ENCODE assay signal across 14 mouse cellular contexts in genomic region chr13:45924555-45924954, GRCm38 (mm10). TPM values are rescaled to one million over a fixed set of nuclear protein-coding genes. Genes with fewer than 3 reads are reported as not detected.
DNase-seq lines count a peak whose midpoint lies in the region; ATAC-seq and TF ChIP-seq lines count a peak whose summit lies in the region.
"Had no signal": no experiment of that assay in that cellular context is flagged by ENCODE, and none has a peak within 500 bp of the region (broad histone marks: within the 10 kb centered on the region; RNA-seq: fewer than 3 reads in every experiment).

No protein-coding gene starts in this region.

- H3K27me3 ChIP-seq in embryonic facial prominence, embryonic 13.5 days, result no peaks in the 10 kb centered on the region
- H3K27me3 ChIP-seq in embryonic facial prominence, embryonic 10.5 days (replicated peaks; ENCODE audit: low read depth, poor library complexity, severe bottlenecking), result no peaks in the 10 kb centered on the region
- no peaks in the 10 kb centered on the region for H3K27me3 ChIP-seq in thymus, adult 2 months (ENCODE audit: control insufficient read depth, insufficient read depth, low read length)
- H3K27me3 ChIP-seq in liver, embryonic 16.5 days (ENCODE audit: control insufficient read depth, insufficient read depth, low read depth, low read length), result no peaks in the 10 kb centered on the region
- no peaks in the 10 kb centered on the region for H3K27me3 ChIP-seq in midbrain, embryonic 15.5 days (replicated peaks)
- H3K27me3 ChIP-seq: limb, embryonic 12.5 days had no signal

- no peaks in the 10 kb centered on the region for H3K9me3 ChIP-seq in embryonic facial prominence, embryonic 13.5 days
- no peaks in the 10 kb centered on the region for H3K9me3 ChIP-seq in embryonic facial prominence, embryonic 10.5 days
- H3K9me3 ChIP-seq in liver, embryonic 16.5 days (replicated peaks; ENCODE audit: control insufficient read depth, low read length), result no peaks in the 10 kb centered on the region
- H3K9me3 ChIP-seq in midbrain, embryonic 15.5 days, result no peaks in the 10 kb centered on the region
- H3K9me3 ChIP-seq: forebrain, embryonic 10.5 days; limb, embryonic 12.5 days; midbrain, embryonic 12.5 days had no signal

- no peak overlapping the region for H3K4me2 ChIP-seq in embryonic facial prominence, embryonic 13.5 days
- H3K4me2 ChIP-seq in liver, embryonic 16.5 days (ENCODE audit: low read depth, low read length), result peak overlapping the region; percentile 30
- H3K4me2 ChIP-seq in midbrain, embryonic 15.5 days, result no peak overlapping the region
- H3K4me2 ChIP-seq: limb, embryonic 12.5 days; midbrain, embryonic 12.5 days had no signal

- no peak overlapping the region for H3K4me3 ChIP-seq in embryonic facial prominence, embryonic 13.5 days
- no peak overlapping the region for H3K4me3 ChIP-seq in embryonic facial prominence, embryonic 10.5 days
- no peak overlapping the region for H3K4me3 ChIP-seq in thymus, adult 2 months (ENCODE audit: control insufficient read depth, insufficient read depth, low read length)
- H3K4me3 ChIP-seq in liver, embryonic 16.5 days (ENCODE audit: low read depth, low read length), result no peak overlapping the region
- H3K4me3 ChIP-seq in midbrain, embryonic 15.5 days, result no peak overlapping the region
- H3K4me3 ChIP-seq: forebrain, embryonic 10.5 days; limb, embryonic 12.5 days; midbrain, embryonic 12.5 days had no signal

- H3K4me1 ChIP-seq in embryonic facial prominence, embryonic 13.5 days, result peaks cover 21% of the 10 kb centered on the region
- peaks cover 4% of the 10 kb centered on the region; the same call in 1 of the 2 replicates for H3K4me1 ChIP-seq in embryonic facial prominence, embryonic 10.5 days
- H3K4me1 ChIP-seq in thymus, adult 2 months (replicated peaks; ENCODE audit: control insufficient read depth, insufficient read depth, low read length), result peaks cover 16% of the 10 kb centered on the region
- peaks cover 5% of the 10 kb centered on the region for H3K4me1 ChIP-seq in liver, embryonic 16.5 days (ENCODE audit: control insufficient read depth, low read depth, low read length)
- 0 out of 2 replicates have a peak, but pooled peaks cover 3% of the 10 kb centered on the region for H3K4me1 ChIP-seq in midbrain, embryonic 15.5 days
- H3K4me1 ChIP-seq: limb, embryonic 12.5 days had no signal

- H3K27ac ChIP-seq in embryonic facial prominence, embryonic 13.5 days, result peak overlapping the region; percentile 44; the same call in 1 of the 2 replicates
- H3K27ac ChIP-seq in embryonic facial prominence, embryonic 10.5 days (replicated peaks), result no peak overlapping the region
- H3K27ac ChIP-seq in thymus, adult 2 months (ENCODE audit: control insufficient read depth, insufficient read depth, low read length), result no peak overlapping the region
- no peak overlapping the region for H3K27ac ChIP-seq in liver, embryonic 16.5 days (ENCODE audit: low read length)
- no peak overlapping the region for H3K27ac ChIP-seq in midbrain, embryonic 15.5 days
- H3K27ac ChIP-seq: forebrain, embryonic 10.5 days; limb, embryonic 12.5 days; midbrain, embryonic 12.5 days had no signal

- TF ChIP-seq POLR2A in thymus, adult 2 months (IDR thresholded peaks at IDR 0.05; ENCODE audit: control insufficient read depth, extremely low read depth, insufficient read depth, low read length, poor library complexity), result no peak

- 66% methylated on average over 7 of the region's 7 CpGs for WGBS in embryonic facial prominence, embryonic 13.5 days
- 82% methylated on average over 7 of the region's 7 CpGs for WGBS in embryonic facial prominence, embryonic 10.5 days
- 1% methylated on average over 7 of the region's 7 CpGs for WGBS in thymus, adult 2 months
- WGBS in liver, embryonic 16.5 days (ENCODE audit: insufficient replicate concordance), result 18% methylated on average over 7 of the region's 7 CpGs
- 77% methylated on average over 7 of the region's 7 CpGs for WGBS in midbrain, embryonic 15.5 days

- no peak overlapping the region for H3K9ac ChIP-seq in embryonic facial prominence, embryonic 13.5 days
- no peak overlapping the region for H3K9ac ChIP-seq in liver, embryonic 16.5 days (ENCODE audit: low read depth, low read length)
- no peak overlapping the region for H3K9ac ChIP-seq in midbrain, embryonic 15.5 days
- H3K9ac ChIP-seq: limb, embryonic 12.5 days; midbrain, embryonic 12.5 days had no signal

- TF ChIP-seq CTCF in thymus, adult 2 months (IDR thresholded peaks at IDR 0.05; ENCODE audit: borderline replicate concordance, control insufficient read depth, extremely low read depth, insufficient read depth, low read length, poor library complexity), result no peak

- DNase-seq in embryonic facial prominence, embryonic 10.5 days (ENCODE audit: low spot score), result no peak
- DNase-seq in thymus, adult 2 months, result peak; percentile 38
- no peak for DNase-seq in thymus, postnatal 4 days
- DNase-seq in thymus, postnatal 25 days, result peak; percentile 35
- no peak for DNase-seq in testis, postnatal 10 days (ENCODE audit: low spot score)
- DNase-seq: cerebellum, postnatal 25 days; heart, adult 18-20 months had no signal

- ATAC-seq in embryonic facial prominence, embryonic 13.5 days (ENCODE audit: insufficient number of reproducible peaks, insufficient read depth, low FRiP score, low TSS enrichment, low read depth), result no peak
- ATAC-seq in liver, embryonic 16.5 days (ENCODE audit: low read depth), result no peak
- no peak for ATAC-seq in midbrain, embryonic 15.5 days (replicated peaks)
- ATAC-seq: hindbrain, embryonic 16.5 days had no signal

- H3K36me3 ChIP-seq in embryonic facial prominence, embryonic 13.5 days, result no peaks in the 10 kb centered on the region
- no peaks in the 10 kb centered on the region for H3K36me3 ChIP-seq in embryonic facial prominence, embryonic 10.5 days (replicated peaks)
- no peaks in the 10 kb centered on the region for H3K36me3 ChIP-seq in thymus, adult 2 months (ENCODE audit: control insufficient read depth, insufficient read depth, low read length)
- no peaks in the 10 kb centered on the region for H3K36me3 ChIP-seq in liver, embryonic 16.5 days (ENCODE audit: control insufficient read depth, insufficient read depth)
- no peaks in the 10 kb centered on the region for H3K36me3 ChIP-seq in midbrain, embryonic 15.5 days (replicated peaks)
- H3K36me3 ChIP-seq: forebrain, embryonic 10.5 days; limb, embryonic 12.5 days; midbrain, embryonic 12.5 days had no signal

RNA-seq across cellular contexts. Expression of gene Atxn1, which starts 40.3 kb away (rescaled TPM):
- polyA plus RNA-seq in embryonic facial prominence, embryonic 13.5 days (2015; fragmentation: Nextera tagmentation; extraction: Ambion mirVana), result 5.5 and 7.7 TPM in 2 replicates
- polyA plus RNA-seq in embryonic facial prominence, embryonic 10.5 days (2016; fragmentation: Nextera tagmentation; extraction: Ambion mirVana), result 1.1 and 1.2 TPM in 2 replicates
- 13.5 and 17.5 TPM in 2 replicates for polyA plus RNA-seq in thymus, adult 2 months (2012; rRNA removed)
- polyA plus RNA-seq in liver, embryonic 16.5 days (2015; fragmentation: Nextera tagmentation; extraction: Ambion mirVana), result 2.8 and 3.2 TPM in 2 replicates
- 8.6 and 9.0 TPM in 2 replicates for polyA plus RNA-seq in midbrain, embryonic 15.5 days (2015; fragmentation: Nextera tagmentation; extraction: Ambion mirVana)

Comparison
In these comparisons a context has a peak if more than half of its experiments do, and no peak if none do; other contexts are left out.
1. DNase-seq: peak in thymus, adult 2 months (single experiment) and thymus, postnatal 25 days (single experiment); none in embryonic facial prominence, embryonic 10.5 days (single experiment), thymus, postnatal 4 days (single experiment) and testis, postnatal 10 days (single experiment).